Mouse (Mus musculus) MEL (cell line): ENCODE results near the gene Psmc5.

Source experiments
- CTCF ChIP-seq, 3 experiments: IDR thresholded peaks in 2 of 3; conservative IDR thresholded peaks in 1 of 3; 2 replicates each; pipeline ENCODE4 v1.5.1; 2011 to 2012; ENCODE audit warnings: low read length in 3 of 3, low read depth in 2 of 3, mild to moderate bottlenecking in 2 of 3, improper control_type of control experiment in 1 of 3, inconsistent platforms in 1 of 3, mixed read lengths in 1 of 3, moderate library complexity in 1 of 3; ENCODE audit not compliant: control insufficient read depth in 1 of 3, insufficient read depth in 1 of 3, poor library complexity in 1 of 3, severe bottlenecking in 1 of 3
- GABPA ChIP-seq: IDR thresholded peaks from 2 replicates; pipeline ENCODE4 v1.6.1; 2012; ENCODE audit warnings: low read depth, mild to moderate bottlenecking, inconsistent platforms, low read length, improper control_type of control experiment, moderate library complexity
- GATA1 ChIP-seq: IDR thresholded peaks from 2 replicates; pipeline ENCODE4 v1.6.1; 2011; ENCODE audit warnings: low read depth, low read length, improper control_type of control experiment
- KAT2A ChIP-seq: conservative IDR thresholded peaks from 2 replicates; pipeline ENCODE4 v1.6.1; 2012; ENCODE audit warnings: low read depth, low read length, improper control_type of control experiment, inconsistent platforms
- MAX ChIP-seq: IDR thresholded peaks from 2 replicates; pipeline ENCODE4 v1.6.1; 2011; ENCODE audit warnings: low read length, improper control_type of control experiment
- TAL1 ChIP-seq: IDR thresholded peaks from 2 replicates; pipeline ENCODE4 v1.6.1; 2012; ENCODE audit warnings: mild to moderate bottlenecking, inconsistent platforms, low read length, moderate library complexity, mixed read lengths

DNA sequence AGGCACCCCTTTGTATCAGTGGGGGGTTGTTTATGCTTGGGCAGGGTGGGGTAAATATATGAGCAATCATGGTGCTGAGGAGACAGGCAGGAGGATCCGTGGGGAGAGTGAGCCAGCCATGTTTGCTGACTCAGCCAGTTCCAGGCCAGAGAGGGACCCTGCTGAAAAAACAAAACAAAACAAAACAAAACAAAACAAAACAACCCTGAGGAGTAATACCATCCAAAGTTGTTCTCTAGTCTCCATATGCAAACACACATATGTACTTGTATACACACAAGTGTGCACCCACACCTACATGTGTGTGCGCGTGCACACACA, 50.1 kb downstream of the Psmc5 start:
- TF ChIP-seq KAT2A (no peak), CTCF (IDR thresholded peaks at IDR 0.05 in 2 of 3, conservative IDR thresholded peaks at IDR 0.05 in 1 of 3; ENCODE audit: control insufficient read depth in 1 of 3, insufficient read depth in 1 of 3, low read depth in 2 of 3, low read length in 3 of 3, poor library complexity in 1 of 3, severe bottlenecking in 1 of 3) (no peak), MAX (no peak), TAL1 (no peak), GATA1 (no peak), GABPA (no peak)
